Mouse (Mus musculus) megakaryocyte, adult 5-6 weeks (primary cell): ENCODE measurements around the gene Sirpb1a. TPM values are rescaled to one million over a fixed set of nuclear protein-coding genes. Genes with fewer than 3 reads are reported as not detected.
A peak's percentile ranks its signal among the peaks of the same experiment; 100 is the strongest.
"Not testable (repeated sequence)": the region's sequence is repeated elsewhere in the genome, so short reads cannot be mapped to it uniquely, and the experiment has no call there.

ENCODE experiments used
- ATAC-seq: 2 replicates; pipeline ENCODE4 v1.8.0; 2016; ENCODE audit warnings: mild to moderate bottlenecking, inconsistent platforms; ENCODE audit not compliant: poor library complexity, severe bottlenecking
- total RNA-seq, 2 experiments: library from RNA; stranded (forward) in 1 of 2; stranded (reverse) in 1 of 2; fragments of 153-499, 151-499 nt in 1 of 2; fragments of 221-1000, 200-1000 nt in 1 of 2; gene quantifications; 2 replicates each; pipeline versions ENCODE4 v1.2.3 to v1.2.4; 2015 to 2017

The Sirpb1a gene
- total RNA-seq (2015), result 28.2 and 32.2 TPM in 2 replicates
- 11.5 and 16.6 TPM in 2 replicates for total RNA-seq (2017)

GRCm38 (mm10) chr3:15426447-15426846, at the start of gene Sirpb1a:
Gene Sirpb1a, minus strand, starts transcription at chr3:15426520.
- peak; percentile 58 for ATAC-seq

- ATAC-seq, result peak; percentile 63
These were observed 48.5 kb upstream of the Sirpb1a start for GRCm38 (mm10) chr3:15474831-15475230.

GRCm38 (mm10) chr3:15470158-15470557, 43.8 kb upstream of the Sirpb1a start:
- peak; percentile 85 for ATAC-seq

GRCm38 (mm10) chr3:15443936-15444335, 17.6 kb upstream of the Sirpb1a start:
- ATAC-seq, result peak; percentile 63

- ATAC-seq, result peak; percentile 89
These were observed 13.5 kb upstream of the Sirpb1a start for GRCm38 (mm10) chr3:15439844-15440243.

GRCm38 (mm10) chr3:15427917-15428316, 1.6 kb upstream of the Sirpb1a start:
- peak; percentile 96 for ATAC-seq

GRCm38 (mm10) chr3:15355690-15356089, 70.6 kb downstream of the Sirpb1a start:
- not testable (repeated sequence) for ATAC-seq

- peak; percentile 53 for ATAC-seq
These were observed 76.0 kb downstream of the Sirpb1a start for GRCm38 (mm10) chr3:15350318-15350717.

- peak; percentile 86 for ATAC-seq
These were observed 80.7 kb downstream of the Sirpb1a start for GRCm38 (mm10) chr3:15345606-15346005.

GRCm38 (mm10) chr3:15340287-15340686, 86.0 kb downstream of the Sirpb1a start:
- ATAC-seq, result peak; percentile 93

GRCm38 (mm10) chr3:15334182-15334581, 92.1 kb downstream of the Sirpb1a start:
- no peak for ATAC-seq

- ATAC-seq, result peak; percentile 80
These were observed 94.3 kb downstream of the Sirpb1a start, which contains the start of gene Gm9733 for GRCm38 (mm10) chr3:15332063-15332462. Gene Gm9733, minus strand, starts transcription at chr3:15332302.

- peak; percentile 80 for ATAC-seq
These were observed 94.8 kb downstream of the Sirpb1a start for GRCm38 (mm10) chr3:15331545-15331944.

- ATAC-seq, result no peak
These were observed 96.8 kb downstream of the Sirpb1a start for GRCm38 (mm10) chr3:15329549-15329948.

Other genes starting within 250 kb of the Sirpb1a start
- gene Gm9733, start 94.2 kb downstream of the Sirpb1a start, total RNA-seq (2015), result 145 and 147 TPM in 2 replicates
- 94.2 and 98.9 TPM in 2 replicates for gene Gm9733, start 94.2 kb downstream of the Sirpb1a start, total RNA-seq (2017)
- gene Sirpb1b, start 148.5 kb upstream of the Sirpb1a start, total RNA-seq (2015), result 64.0 and 72.7 TPM in 2 replicates
- gene Sirpb1b, start 148.5 kb upstream of the Sirpb1a start, total RNA-seq (2017), result 26.8 and 30.3 TPM in 2 replicates